Mouse (Mus musculus) right cerebral cortex, postnatal 10 days (tissue): Measurements from ENCODE around the gene Tmem108.
A peak's percentile ranks its signal among the peaks of the same experiment; 100 is the strongest.

Source experiments
- DNase-seq, 2 experiments: peaks; one replicate each; pipeline ENCODE4 v3.0.0; 2021; ENCODE audit warnings: low spot score in 2 of 2

The Tmem108 gene

GRCm38 (mm10) chr9:103761647-103762084, at the start of gene Tmem108:
Gene Tmem108 (minus strand): TSS chr9:103761837.
- peak; percentile 95 to 96 for DNase-seq

GRCm38 (mm10) chr9:103789029-103789428, 27.4 kb upstream of the Tmem108 start:
- no peak for DNase-seq

- DNase-seq: no peak
Measured at GRCm38 (mm10) chr9:103784156-103784555, 22.5 kb upstream of the Tmem108 start.

- DNase-seq: no peak
Measured at GRCm38 (mm10) chr9:103783276-103783675, 21.6 kb upstream of the Tmem108 start.

GRCm38 (mm10) chr9:103782306-103782705, 20.7 kb upstream of the Tmem108 start:
- DNase-seq: peak; percentile 43 to 58

- peak; percentile 34 to 58 for DNase-seq
Measured at GRCm38 (mm10) chr9:103781407-103781806, 19.8 kb upstream of the Tmem108 start.

- DNase-seq: no peak
Measured at GRCm38 (mm10) chr9:103780598-103780997, 19.0 kb upstream of the Tmem108 start.

- DNase-seq: no peak
Measured at GRCm38 (mm10) chr9:103778185-103778584, 16.5 kb upstream of the Tmem108 start.

GRCm38 (mm10) chr9:103761151-103761571, 476 bp downstream of the Tmem108 start:
- no peak for DNase-seq

- no peak for DNase-seq
Measured at GRCm38 (mm10) chr9:103760356-103760755, 1.3 kb downstream of the Tmem108 start.

GRCm38 (mm10) chr9:103759829-103760228, 1.8 kb downstream of the Tmem108 start:
- DNase-seq: no peak

GRCm38 (mm10) chr9:103758930-103759695, 2.5 kb downstream of the Tmem108 start:
- DNase-seq: peak; percentile 90 to 93

GRCm38 (mm10) chr9:103758246-103758645, 3.4 kb downstream of the Tmem108 start:
- no peak for DNase-seq

GRCm38 (mm10) chr9:103752618-103753017, 9.0 kb downstream of the Tmem108 start:
- no peak for DNase-seq

- DNase-seq: no peak
Measured at GRCm38 (mm10) chr9:103751568-103751967, 10.1 kb downstream of the Tmem108 start.

- DNase-seq: no peak
Measured at GRCm38 (mm10) chr9:103750491-103750890, 11.1 kb downstream of the Tmem108 start.

- DNase-seq: no peak
Measured at GRCm38 (mm10) chr9:103746598-103746997, 15.0 kb downstream of the Tmem108 start.

GRCm38 (mm10) chr9:103740145-103740544, 21.5 kb downstream of the Tmem108 start:
- no peak for DNase-seq

GRCm38 (mm10) chr9:103739062-103739461, 22.6 kb downstream of the Tmem108 start:
- peak in 1 of 2 experiments; percentile 59 for DNase-seq

- no peak for DNase-seq
Measured at GRCm38 (mm10) chr9:103729716-103730115, 31.9 kb downstream of the Tmem108 start.

GRCm38 (mm10) chr9:103726751-103727462, 34.7 kb downstream of the Tmem108 start:
- peak in 1 of 2 experiments; percentile 53 for DNase-seq

GRCm38 (mm10) chr9:103725497-103725896, 36.1 kb downstream of the Tmem108 start:
- DNase-seq: no peak

- no peak for DNase-seq
Measured at GRCm38 (mm10) chr9:103721486-103721885, 40.2 kb downstream of the Tmem108 start.
